Mouse (Mus musculus): ENCODE measurements around the gene Helz. TPM values are rescaled to one million over a fixed set of nuclear protein-coding genes. Genes with fewer than 3 reads are reported as not detected.

The Helz gene
- polyA plus RNA-seq (2017; shearing (Covaris generic)) = 10 to 100 TPM; 23.5 to 47.8 TPM

GRCm38 (mm10) chr11:107547351-107548203 lies at the start of gene Helz:
Gene Helz, plus strand, starts transcription at chr11:107547930.

DNA sequence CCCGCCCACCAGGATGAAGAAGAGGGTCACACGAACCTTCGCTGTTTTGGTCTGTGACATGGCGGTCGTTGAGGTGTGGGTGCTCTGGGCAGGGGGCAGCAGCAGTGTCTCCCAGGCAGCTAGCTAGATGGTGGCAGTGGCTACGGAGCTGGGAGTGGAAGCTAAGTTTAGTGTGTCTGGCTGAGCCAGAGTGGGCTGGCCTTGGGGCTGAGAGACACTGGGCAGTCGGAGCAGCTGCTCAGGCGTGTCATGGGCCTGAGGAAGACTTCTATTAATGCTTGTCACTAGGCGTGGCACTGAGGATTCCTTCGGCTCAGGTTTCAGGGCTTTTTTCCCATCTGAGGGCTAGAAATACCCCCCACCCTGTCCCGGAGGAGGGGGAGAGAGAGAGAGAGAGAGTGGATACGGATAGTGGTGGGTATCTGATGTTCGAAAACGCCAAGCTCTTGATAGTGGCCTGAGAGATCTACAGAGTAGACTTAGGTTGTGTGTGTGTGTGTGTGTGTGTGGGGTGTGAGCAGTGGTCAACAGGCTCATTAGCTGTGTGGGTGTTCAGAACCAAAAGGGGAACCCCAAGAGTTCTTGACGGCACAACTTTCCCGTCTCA lies 168.7 kb downstream of the Helz start, which contains the start of gene Cacng1:
Gene Cacng1, minus strand, starts transcription at position 191 of the 607 bp plus-strand sequence.

Other genes with a start within 250 kb of the Helz start
- 10 to 100 TPM; 63.4 to 65.0 TPM for gene Pitpnc1, start 77.2 kb upstream of the Helz start, polyA plus RNA-seq (2017; shearing (Covaris generic))
- gene Psmd12, start 68.4 kb upstream of the Helz start, polyA plus RNA-seq (2017; shearing (Covaris generic)) = 100 to 1,000 TPM; 126 to 132 TPM
- not detected for gene Cacng1, start 168.6 kb downstream of the Helz start, polyA plus RNA-seq (2017; shearing (Covaris generic))
- gene Cacng4, start 246.6 kb downstream of the Helz start, polyA plus RNA-seq (2017; shearing (Covaris generic)) = under 1 TPM in 1 of 2 experiments, not detected in 1; 0.16 TPM

All from activated CD4-positive, CD25-positive, alpha-beta regulatory T cell (primary cell).